ENCODE assay signal across 14 mouse cellular contexts in the genomic region with DNA sequence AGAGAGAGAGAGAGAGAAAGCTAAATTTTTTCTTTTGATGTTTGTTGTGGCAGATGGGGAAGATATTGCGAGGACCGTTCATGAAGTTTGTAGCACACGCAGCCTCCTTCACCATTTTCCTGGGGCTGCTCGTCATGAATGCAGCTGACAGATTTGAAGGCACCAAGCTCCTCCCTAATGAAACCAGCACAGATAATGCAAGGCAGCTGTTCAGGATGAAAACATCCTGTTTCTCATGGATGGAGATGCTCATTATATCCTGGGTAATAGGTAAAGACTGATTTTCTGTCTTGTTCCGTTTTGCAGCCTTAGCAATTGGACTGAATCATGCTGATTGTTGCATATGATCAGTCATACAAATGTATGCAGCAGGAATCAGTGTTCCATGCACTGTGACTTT.
"Had no signal": no experiment of that assay in that cellular context is flagged by ENCODE, and none has a peak within 500 bp of the region (broad histone marks: within the 10 kb centered on the region; RNA-seq: fewer than 3 reads in every experiment).

No protein-coding gene starts in this region.

- H3K36me3 ChIP-seq: kidney, embryonic 15.5 days; limb, embryonic 10.5 days; liver, embryonic 15.5 days; stomach, embryonic 15.5 days had no signal

- DNase-seq: kidney, adult 2 months; kidney, postnatal 14 days; lung, adult 2 months; lung, postnatal 36 days; right cerebral cortex, postnatal 14 days; thymus, adult 2 months; thymus, postnatal 25 days had no signal

- H3K4me1 ChIP-seq: kidney, embryonic 15.5 days; limb, embryonic 10.5 days; liver, embryonic 15.5 days; stomach, embryonic 15.5 days had no signal

- H3K4me2 ChIP-seq: kidney, embryonic 15.5 days; liver, embryonic 11.5 days; liver, embryonic 15.5 days; stomach, embryonic 15.5 days had no signal

- H3K4me3 ChIP-seq: kidney, embryonic 15.5 days; left cerebral cortex, adult 2 months; limb, embryonic 10.5 days; liver, embryonic 15.5 days; stomach, embryonic 15.5 days had no signal

- ATAC-seq: lung, postnatal 0 days had no signal

- H3K27ac ChIP-seq: kidney, embryonic 15.5 days; left cerebral cortex, adult 2 months; limb, embryonic 10.5 days; liver, embryonic 15.5 days; stomach, embryonic 15.5 days had no signal

- H3K9ac ChIP-seq: kidney, embryonic 15.5 days; liver, embryonic 15.5 days; stomach, embryonic 15.5 days had no signal

- H3K9me3 ChIP-seq: kidney, embryonic 15.5 days; limb, embryonic 10.5 days; liver, embryonic 15.5 days; stomach, embryonic 15.5 days had no signal

- H3K27me3 ChIP-seq: kidney, embryonic 15.5 days; liver, embryonic 15.5 days; stomach, embryonic 15.5 days had no signal
